ENCODE assay signal across 8 mouse cellular contexts in genomic region chr17:29078519-29079383, GRCm38 (mm10). TPM values are rescaled to one million over a fixed set of nuclear protein-coding genes. Genes with fewer than 3 reads are reported as not detected.
DNase-seq lines count a peak whose midpoint lies in the region; ATAC-seq and TF ChIP-seq lines count a peak whose summit lies in the region.

No protein-coding gene starts in this region.

- no peak for ATAC-seq in intestine, postnatal 0 days
- no peak; the same call in 1 of the 2 replicates for ATAC-seq in lung, embryonic 14.5 days (ENCODE audit: insufficient read depth)

- H3K27me3 ChIP-seq in intestine, postnatal 0 days (replicated peaks; ENCODE audit: control insufficient read depth, insufficient read depth, low read length): no peaks in the 10 kb centered on the region
- H3K27me3 ChIP-seq in lung, embryonic 14.5 days (ENCODE audit: insufficient read depth, low read length): peaks cover 11% of the 10 kb centered on the region

- H3K4me3 ChIP-seq in intestine, postnatal 0 days (ENCODE audit: low read depth, low read length): peak overlapping the region; percentile 14; the same call in 1 of the 2 replicates
- H3K4me3 ChIP-seq in lung, embryonic 14.5 days (ENCODE audit: low read depth, low read length): peak overlapping the region; percentile 26

- no peaks in the 10 kb centered on the region for H3K36me3 ChIP-seq in intestine, postnatal 0 days (ENCODE audit: control insufficient read depth, insufficient read depth)
- H3K36me3 ChIP-seq in lung, embryonic 14.5 days (ENCODE audit: insufficient read depth): no peaks in the 10 kb centered on the region

- 19% methylated on average over 25 of the region's 25 CpGs for WGBS in intestine, postnatal 0 days
- 10% methylated on average over 25 of the region's 25 CpGs for WGBS in lung, embryonic 14.5 days

- H3K4me2 ChIP-seq in intestine, postnatal 0 days (replicated peaks; ENCODE audit: low read depth): peak overlapping the region; percentile 57
- H3K4me2 ChIP-seq in lung, embryonic 14.5 days: peak overlapping the region; percentile 66

- H3K4me1 ChIP-seq in intestine, postnatal 0 days (replicated peaks; ENCODE audit: control insufficient read depth, insufficient read depth, low read length): 0 out of 2 replicates have a peak, but pooled peaks cover 4% of the 10 kb centered on the region
- peaks cover 9% of the 10 kb centered on the region for H3K4me1 ChIP-seq in lung, embryonic 14.5 days (ENCODE audit: insufficient read depth)

- no peaks in the 10 kb centered on the region for H3K9me3 ChIP-seq in intestine, postnatal 0 days (ENCODE audit: control insufficient read depth)
- H3K9me3 ChIP-seq in lung, embryonic 14.5 days (ENCODE audit: low read depth, low read length): no peaks in the 10 kb centered on the region

- H3K9ac ChIP-seq in intestine, postnatal 0 days (ENCODE audit: low read depth, low read length): no peak overlapping the region
- peak overlapping the region; percentile 34 for H3K9ac ChIP-seq in lung, embryonic 14.5 days

- H3K27ac ChIP-seq in intestine, postnatal 0 days (ENCODE audit: low read depth, low read length): no peak overlapping the region
- H3K27ac ChIP-seq in lung, embryonic 14.5 days (ENCODE audit: low read depth): no peak overlapping the region; the same call in 1 of the 2 replicates

- TF ChIP-seq CTCF in intestine, postnatal 0 days (IDR thresholded peaks at IDR 0.05; ENCODE audit: low read depth): no peak
- no peak for TF ChIP-seq CTCF in lung, embryonic 14.5 days (IDR thresholded peaks at IDR 0.05; ENCODE audit: low read depth)

- peak; percentile 18 for DNase-seq in thymus, postnatal 0 days (ENCODE audit: low spot score)
- no peak for DNase-seq in thymus, postnatal 36 days
- peak; percentile 33 for DNase-seq in c-Kit-positive CD71-positive TER-119-positive erythroid progenitor cells, embryonic 14.5 days (ENCODE audit: low spot score)
- peak; percentile 85 for DNase-seq in gonadal fat pad, adult 2 months (ENCODE audit: low read depth)
- peak; percentile 53 for DNase-seq in lung, embryonic 14.5 days
- DNase-seq in ovary, postnatal 36 days (ENCODE audit: low spot score): peak; percentile 66
- no peak for DNase-seq in left cerebral cortex, adult 9 months (ENCODE audit: low spot score in 2 of 2)

RNA-seq across cellular contexts. Expression of gene Cdkn1a, which starts 12.0 kb away (rescaled TPM):
- 39.3 and 39.7 TPM in 2 replicates for polyA plus RNA-seq in thymus, postnatal 0 days (2015; fragmentation: Nextera tagmentation; extraction: Ambion mirVana)
- 38.4 and 98.3 TPM in 2 replicates for polyA plus RNA-seq in gonadal fat pad, adult 2 months (2012; rRNA removed)
- polyA plus RNA-seq in intestine, postnatal 0 days (2015; fragmentation: Nextera tagmentation; extraction: Ambion mirVana): 74.9 and 88.3 TPM in 2 replicates
- polyA plus RNA-seq in lung, embryonic 14.5 days (2014; fragmentation: Nextera tagmentation; extraction: Ambion mirVana): 12.4 and 13.6 TPM in 2 replicates

RNA-seq across cellular contexts. Expression of gene Rab44, which starts 35.2 kb away (rescaled TPM):
- 4.9 and 5.4 TPM in 2 replicates for polyA plus RNA-seq in thymus, postnatal 0 days (2015; fragmentation: Nextera tagmentation; extraction: Ambion mirVana)
- polyA plus RNA-seq in gonadal fat pad, adult 2 months (2012; rRNA removed): 8.2 and 12.7 TPM in 2 replicates
- 0.20 TPM in 2 replicates for polyA plus RNA-seq in intestine, postnatal 0 days (2015; fragmentation: Nextera tagmentation; extraction: Ambion mirVana)
- polyA plus RNA-seq in lung, embryonic 14.5 days (2014; fragmentation: Nextera tagmentation; extraction: Ambion mirVana): 0.46 and 1.1 TPM in 2 replicates

RNA-seq across cellular contexts. Expression of gene Srsf3, which starts 46.3 kb away (rescaled TPM):
- 723 and 729 TPM in 2 replicates for polyA plus RNA-seq in thymus, postnatal 0 days (2015; fragmentation: Nextera tagmentation; extraction: Ambion mirVana)
- polyA plus RNA-seq in gonadal fat pad, adult 2 months (2012; rRNA removed): 103 and 119 TPM in 2 replicates
- 257 TPM in 2 replicates for polyA plus RNA-seq in intestine, postnatal 0 days (2015; fragmentation: Nextera tagmentation; extraction: Ambion mirVana)
- polyA plus RNA-seq in lung, embryonic 14.5 days (2014; fragmentation: Nextera tagmentation; extraction: Ambion mirVana): 716 and 730 TPM in 2 replicates

Comparison
In these comparisons a context has a peak if more than half of its experiments do, and no peak if none do; other contexts are left out.
1. DNase-seq: peak in thymus, postnatal 0 days (single experiment), c-Kit-positive CD71-positive TER-119-positive erythroid progenitor cells, embryonic 14.5 days (single experiment), gonadal fat pad, adult 2 months (single experiment), lung, embryonic 14.5 days (single experiment) and ovary, postnatal 36 days (single experiment); none in thymus, postnatal 36 days (0 of 2) and left cerebral cortex, adult 9 months (0 of 2).